Mouse (Mus musculus) cortical plate, adult 2 months (tissue): ENCODE measurements at regions not wholly inside any gene's neighbourhood (a gene's known extent, or its start where the extent isn't known, plus 50 kb on each side); places are given as distances from the start of the nearest gene placed in this dataset.

Source experiments
- CTCF ChIP-seq: fragments of 200-500 bp; IDR thresholded peaks from 2 replicates; pipeline ENCODE4 v1.5.1; 2011; ENCODE audit warnings: mild to moderate bottlenecking, control low read depth, low read length; ENCODE audit not compliant: insufficient read depth; ENCODE audit errors: extremely low read depth
- POLR2A ChIP-seq: fragments of 200-500 bp; IDR thresholded peaks from 2 replicates; pipeline ENCODE4 v1.6.1; 2011; ENCODE audit warnings: mild to moderate bottlenecking, low read length, control low read depth; ENCODE audit not compliant: insufficient read depth; ENCODE audit errors: extremely low read depth

DNA sequence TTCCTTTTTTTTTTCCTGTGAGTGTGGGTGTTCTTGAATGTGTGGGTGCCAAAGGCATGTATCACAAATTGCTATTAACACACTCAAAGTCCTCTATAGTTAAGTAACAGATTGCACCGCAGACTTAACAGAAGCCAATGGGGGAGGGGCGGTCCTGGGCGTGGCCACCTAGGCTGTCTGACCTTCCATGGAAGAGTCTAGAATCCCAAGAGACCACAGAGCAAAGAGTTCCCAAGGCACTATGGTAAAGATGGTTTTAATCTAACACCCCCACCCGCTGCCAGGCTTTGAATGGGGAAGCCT, 123.4 kb upstream of the Smad3 start:
- TF ChIP-seq CTCF (no peak), POLR2A (no peak)
